Mouse (Mus musculus): Measurements from ENCODE around the gene Btbd2.

DNA sequence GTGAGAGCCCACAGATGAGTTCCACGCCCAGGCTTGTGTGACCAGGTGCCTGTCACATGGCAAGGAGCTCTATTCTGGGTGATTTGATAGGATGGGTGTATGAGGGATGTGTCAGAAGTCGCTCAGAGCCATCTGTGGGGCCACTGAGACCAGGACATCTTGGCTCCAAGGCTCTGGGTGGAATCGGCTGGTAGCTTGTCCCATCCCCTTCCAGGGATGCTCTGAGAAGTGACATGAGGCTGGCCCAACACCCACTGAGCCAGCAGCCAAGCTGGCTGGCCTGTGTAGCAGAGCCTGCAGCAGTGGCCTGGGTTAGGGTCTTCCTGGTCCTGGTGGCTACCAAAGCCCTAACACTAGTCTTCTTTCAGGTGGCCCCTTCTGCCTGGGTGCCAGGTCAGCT, 48.4 kb downstream of the Btbd2 start:
- TF ChIP-seq CTCF (IDR thresholded peaks at IDR 0.05; ENCODE audit: control insufficient read depth, insufficient read depth, low read length): no peak
- TF ChIP-seq POLR2A (IDR thresholded peaks at IDR 0.05; ENCODE audit: borderline replicate concordance, control insufficient read depth, low read depth, low read length): no peak

Data from bone marrow, adult 2 months (tissue).